Mouse (Mus musculus) small intestine, adult 2 months (tissue): ENCODE measurements at regions not wholly inside any gene's neighbourhood (a gene's known extent, or its start where the extent isn't known, plus 50 kb on each side); places are given as distances from the start of the nearest gene placed in this dataset.

Experiments used
- CTCF ChIP-seq: fragments of 200-500 bp; IDR thresholded peaks from 2 replicates; pipeline ENCODE4 v1.5.1; 2012; ENCODE audit warnings: low read depth, mild to moderate bottlenecking, control low read depth, inconsistent platforms, low read length, moderate library complexity, mixed read lengths; ENCODE audit not compliant: insufficient replicate concordance, insufficient read length; ENCODE audit errors: extremely low read depth
- POLR2A ChIP-seq: fragments of 200-500 bp; IDR thresholded peaks from 2 replicates; pipeline ENCODE4 v1.6.1; 2012; ENCODE audit warnings: low read depth, mild to moderate bottlenecking, control low read depth, inconsistent platforms, low read length, moderate library complexity

DNA sequence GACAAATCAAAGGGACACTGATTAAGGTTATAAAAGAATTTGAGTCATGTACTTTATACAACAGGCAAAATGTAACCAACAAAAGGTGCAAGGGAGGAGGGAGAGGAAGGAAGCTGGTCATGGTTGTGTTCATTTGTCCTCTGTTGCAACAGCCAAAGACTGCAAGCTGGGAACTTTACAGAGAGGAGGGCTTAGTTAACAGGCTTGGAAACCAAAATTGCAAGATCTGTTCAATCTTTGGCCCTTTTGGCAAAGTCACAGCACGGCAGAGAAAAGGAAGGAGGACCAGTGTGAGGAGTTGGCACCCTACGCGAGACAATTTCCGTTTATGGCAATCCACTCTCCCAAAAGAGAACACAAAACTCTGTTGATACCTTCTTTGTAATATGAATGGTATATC, 67.6 kb downstream of the Tmem30b start:
- TF ChIP-seq CTCF (no peak), POLR2A (no peak)
